Mouse (Mus musculus): ENCODE measurements around the gene Slc16a2.
A peak's percentile ranks its signal among the peaks of the same experiment; 100 is the strongest.

The Slc16a2 gene

GRCm38 (mm10) chrX:103821832-103822196 is at the start of gene Slc16a2:
Gene Slc16a2 (minus strand): TSS chrX:103821983.
- peak; percentile 40 for DNase-seq (ENCODE audit: low spot score)

- DNase-seq (ENCODE audit: low spot score): no peak
These were observed 41.7 kb upstream of the Slc16a2 start for GRCm38 (mm10) chrX:103863502-103863901.

DNA sequence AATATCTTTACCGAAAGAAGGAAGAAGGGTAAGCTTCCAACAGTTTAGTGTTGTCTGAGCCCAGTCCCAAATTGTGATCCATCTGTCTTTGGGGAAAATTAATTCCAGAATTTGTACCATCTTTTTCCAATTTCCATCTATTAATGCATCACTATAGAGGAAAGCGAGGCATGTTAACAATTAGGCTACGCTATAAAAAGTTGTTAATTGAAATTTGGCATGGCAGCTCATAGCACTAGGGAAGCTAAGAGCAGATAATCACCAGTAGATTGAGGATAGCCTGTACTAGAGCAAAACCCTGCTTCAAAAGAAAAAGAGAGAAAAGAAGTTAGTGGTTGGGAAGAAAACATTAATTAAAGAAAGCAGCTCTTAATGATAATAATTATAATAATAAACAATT is 41.1 kb upstream of the Slc16a2 start:
- no peak for DNase-seq (ENCODE audit: low spot score)

DNA sequence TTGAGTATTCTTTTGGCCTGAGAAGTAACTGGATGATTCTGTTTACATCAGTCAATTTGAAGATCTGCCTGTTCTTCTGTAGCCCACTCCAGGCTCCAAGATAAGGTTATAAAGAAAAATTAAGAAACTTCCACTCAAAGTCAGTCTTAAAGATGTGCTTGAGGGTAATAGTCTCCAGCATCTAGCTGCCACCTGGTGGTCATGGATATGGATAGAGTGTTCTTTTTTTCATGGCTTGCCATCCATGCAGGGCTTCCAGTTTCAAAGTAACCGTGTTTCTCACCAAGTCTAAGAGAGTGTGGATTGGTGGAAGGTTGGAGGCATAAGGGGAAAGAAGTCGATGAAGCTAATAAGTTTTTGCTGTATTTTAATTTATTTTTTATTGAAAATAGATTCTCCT is 23.5 kb upstream of the Slc16a2 start:
- peak; percentile 11 for DNase-seq (ENCODE audit: low spot score)

DNA sequence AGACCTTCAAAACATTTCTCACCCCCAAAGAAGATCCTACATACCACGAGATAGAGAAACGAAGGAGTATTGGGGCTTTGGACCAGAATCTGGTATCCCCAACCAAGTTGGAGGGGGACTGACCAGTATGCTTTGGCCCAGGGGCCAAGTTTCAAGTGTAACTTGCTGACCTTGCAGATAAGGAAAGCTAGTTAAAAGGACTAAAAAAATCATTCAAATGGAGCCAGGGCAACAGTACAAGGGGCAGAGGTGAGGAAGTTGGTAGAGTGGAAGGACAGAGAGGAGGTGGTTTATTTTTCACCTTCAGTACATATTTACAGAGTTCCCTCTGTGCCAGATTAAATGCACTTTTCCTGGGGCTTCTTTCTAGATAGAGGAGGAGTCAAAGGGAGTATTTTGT is 7.1 kb upstream of the Slc16a2 start:
- no peak for DNase-seq (ENCODE audit: low spot score)

- peak; percentile 18 for DNase-seq (ENCODE audit: low spot score)
These were observed 558 bp upstream of the Slc16a2 start for GRCm38 (mm10) chrX:103822271-103822811.

DNA sequence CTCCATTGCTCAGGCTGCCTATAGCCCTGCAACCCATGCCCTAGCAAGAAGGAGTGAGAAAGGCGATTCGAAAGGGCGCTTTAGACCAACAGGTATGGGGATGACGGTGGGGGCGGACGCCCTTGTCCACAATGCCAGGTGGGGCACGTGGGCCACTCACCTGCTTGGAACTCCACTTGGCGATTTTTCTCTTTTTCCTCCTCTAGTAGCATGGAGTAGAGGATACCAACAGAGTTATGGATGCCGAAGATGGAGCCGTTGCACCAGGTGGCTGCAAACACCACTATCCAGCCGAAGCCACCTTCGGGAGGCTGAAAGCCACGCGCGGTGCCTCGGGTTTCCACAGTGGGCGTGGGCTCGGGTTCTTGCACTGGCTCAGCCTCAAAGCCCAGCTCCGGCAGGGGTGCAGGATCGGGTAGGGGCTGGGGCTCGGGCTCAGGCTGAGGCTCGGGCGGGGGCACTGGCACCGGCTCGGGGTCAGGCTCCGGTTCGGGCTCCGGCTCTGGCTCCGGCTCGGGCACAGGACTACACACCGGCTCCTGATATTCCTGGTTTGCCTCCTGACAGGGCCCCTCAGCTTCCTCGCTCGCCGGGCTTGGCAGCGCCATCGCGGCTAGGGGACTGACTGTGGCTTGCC is 470 bp downstream of the Slc16a2 start:
- DNase-seq (ENCODE audit: low spot score): peak; percentile 21

DNA sequence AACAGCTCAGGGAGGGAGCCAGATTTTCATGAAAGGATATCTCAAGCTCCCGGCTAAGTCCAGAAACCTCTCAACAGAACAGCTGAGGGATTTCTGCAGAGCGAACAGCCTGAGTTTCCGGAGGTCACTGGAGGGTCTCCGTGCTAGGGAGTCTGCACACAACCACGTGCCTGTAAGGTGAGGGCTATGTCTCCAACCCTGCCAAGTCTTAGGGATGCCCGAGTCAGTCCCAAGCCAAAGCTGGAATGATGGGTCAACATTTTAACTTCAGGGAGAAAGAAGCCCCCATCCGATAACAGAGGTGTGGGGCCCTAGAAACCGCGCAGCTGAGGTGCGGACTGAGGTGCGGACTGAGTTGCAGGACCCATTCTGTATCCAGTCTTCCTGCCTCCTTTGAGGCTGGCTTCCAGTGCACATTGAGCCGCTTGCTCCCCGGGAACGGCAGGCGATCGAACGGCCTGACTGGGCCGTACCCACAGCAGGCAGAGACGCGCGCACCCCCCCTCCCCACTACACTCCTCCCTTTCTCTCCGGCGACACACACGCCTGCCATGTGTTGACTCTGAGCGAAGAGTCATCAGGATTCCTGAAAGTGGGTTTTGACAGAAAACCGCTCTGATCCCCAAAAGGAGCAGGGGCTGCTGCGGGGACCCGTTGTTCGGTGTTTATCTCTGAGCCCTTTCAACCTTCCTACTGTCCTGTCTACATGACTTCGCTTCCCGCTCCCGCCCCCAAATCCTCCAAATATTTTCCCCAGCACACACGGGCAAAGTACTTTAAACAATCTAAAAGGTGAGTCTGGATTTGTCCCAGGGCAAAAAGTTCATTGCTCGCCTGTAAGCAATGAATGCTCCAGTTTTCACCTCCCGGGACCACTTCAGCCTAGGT is 1.2 kb downstream of the Slc16a2 start:
- DNase-seq (ENCODE audit: low spot score): no peak

- DNase-seq (ENCODE audit: low spot score): no peak
These were observed 2.5 kb downstream of the Slc16a2 start for GRCm38 (mm10) chrX:103819253-103819652.

DNA sequence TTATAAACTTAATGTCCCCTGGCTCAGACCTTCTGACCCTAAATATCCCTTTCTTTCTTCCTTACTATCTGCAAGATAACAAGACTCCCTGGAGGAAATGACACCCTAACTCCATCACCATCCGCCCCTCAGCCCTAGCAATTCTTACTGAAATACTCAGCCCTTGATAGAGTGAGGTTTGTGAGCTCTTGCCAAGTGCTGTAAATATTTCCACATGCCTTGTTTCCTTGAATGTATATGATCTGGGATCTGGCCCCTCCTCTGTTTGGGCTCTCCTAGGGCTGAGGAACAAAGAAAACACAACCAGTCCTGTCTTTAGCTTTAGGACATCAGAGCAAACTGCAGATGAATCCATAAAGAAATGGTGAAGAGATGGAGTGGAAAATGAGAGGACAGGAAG is 9.1 kb downstream of the Slc16a2 start:
- no peak for DNase-seq (ENCODE audit: low spot score)

GRCm38 (mm10) chrX:103810483-103810882 is 11.3 kb downstream of the Slc16a2 start:
- DNase-seq (ENCODE audit: low spot score): no peak

DNA sequence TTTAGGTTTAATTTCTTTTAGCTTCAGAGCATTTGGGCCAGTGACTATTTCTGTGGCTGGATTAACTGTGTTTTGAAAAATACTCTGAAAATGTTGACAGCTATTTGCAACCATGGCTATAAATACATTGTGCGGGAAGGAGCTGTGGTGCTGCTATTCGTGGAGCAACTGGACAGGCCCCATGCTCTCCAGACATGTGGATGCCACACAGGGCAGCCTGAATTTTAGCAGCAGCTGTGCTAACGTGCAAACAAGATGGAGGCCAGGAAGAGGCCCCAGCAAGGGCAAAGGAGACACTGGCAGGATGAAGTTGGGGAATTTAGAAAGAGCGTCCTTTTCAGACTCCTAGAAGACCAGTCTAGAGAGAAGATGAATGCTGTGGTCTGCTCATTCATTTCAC is 15.4 kb downstream of the Slc16a2 start:
- no peak for DNase-seq (ENCODE audit: low spot score)

DNA sequence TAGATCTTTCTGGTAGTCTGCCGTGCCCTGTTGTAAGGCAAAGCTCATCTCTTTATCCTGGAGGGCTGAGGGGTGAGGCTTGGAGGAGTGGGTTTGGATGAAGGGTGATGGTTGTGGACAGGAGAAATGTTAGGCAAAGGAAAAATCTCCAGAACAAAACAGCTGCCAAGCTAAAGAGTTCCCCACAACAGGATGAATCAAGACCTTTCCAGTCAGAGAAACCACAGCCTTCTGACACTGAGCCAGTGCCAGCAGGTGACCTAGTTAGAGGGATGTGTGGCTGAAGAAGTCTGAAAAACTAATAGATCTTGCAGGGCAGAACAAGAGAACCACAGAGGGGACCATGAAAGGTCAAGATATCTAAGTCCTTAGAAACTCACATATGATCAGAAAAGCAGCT is 24.8 kb downstream of the Slc16a2 start:
- DNase-seq (ENCODE audit: low spot score): no peak

DNA sequence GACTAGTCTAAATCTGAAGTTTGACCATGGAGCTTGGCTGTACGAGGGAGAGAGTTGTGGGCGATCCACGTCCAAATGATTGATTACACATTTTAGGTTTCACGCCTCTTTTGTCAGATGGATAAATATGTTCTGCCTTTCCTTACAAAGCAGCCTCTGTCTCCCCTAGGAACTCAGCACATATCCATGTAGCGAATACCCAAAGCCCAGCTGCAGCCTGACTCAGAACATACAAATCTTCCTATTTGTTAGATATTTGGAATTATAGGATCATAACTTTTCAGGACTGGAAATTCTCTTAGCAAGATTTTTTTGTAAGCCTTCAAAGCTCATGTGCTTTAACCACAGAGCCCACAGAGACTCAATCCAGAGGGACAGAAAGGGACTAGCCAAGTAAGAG is 26.3 kb downstream of the Slc16a2 start:
- DNase-seq (ENCODE audit: low spot score): no peak

- DNase-seq (ENCODE audit: low spot score): no peak
These were observed 30.5 kb downstream of the Slc16a2 start for GRCm38 (mm10) chrX:103791329-103791728.

DNA sequence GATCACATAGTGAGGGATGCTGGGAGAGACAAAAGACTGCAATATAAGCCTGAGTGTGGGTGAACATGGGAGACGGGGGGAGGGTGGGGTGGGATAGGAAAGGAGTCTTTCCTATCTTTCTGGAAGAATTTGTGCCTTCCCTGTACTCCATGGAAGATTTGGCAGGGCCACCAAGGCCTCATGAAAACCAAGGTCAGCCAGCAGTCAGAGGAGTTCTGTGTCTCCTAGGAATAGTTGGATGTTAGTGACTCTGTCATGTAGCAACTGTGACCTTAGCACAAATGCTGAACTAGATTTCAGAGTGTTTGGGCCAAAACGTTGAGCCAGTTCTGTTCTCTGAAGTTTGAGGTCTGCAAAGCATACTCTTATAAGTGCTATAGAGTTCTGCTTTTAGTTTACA is 36.1 kb downstream of the Slc16a2 start:
- DNase-seq (ENCODE audit: low spot score): no peak

- no peak for DNase-seq (ENCODE audit: low spot score)
These were observed 45.4 kb downstream of the Slc16a2 start for GRCm38 (mm10) chrX:103776412-103776811.

- DNase-seq (ENCODE audit: low spot score): no peak
These were observed 75.6 kb downstream of the Slc16a2 start for GRCm38 (mm10) chrX:103746197-103746596.

- DNase-seq (ENCODE audit: low spot score): peak; percentile 79
These were observed 77.4 kb downstream of the Slc16a2 start for GRCm38 (mm10) chrX:103744171-103745039.

DNA sequence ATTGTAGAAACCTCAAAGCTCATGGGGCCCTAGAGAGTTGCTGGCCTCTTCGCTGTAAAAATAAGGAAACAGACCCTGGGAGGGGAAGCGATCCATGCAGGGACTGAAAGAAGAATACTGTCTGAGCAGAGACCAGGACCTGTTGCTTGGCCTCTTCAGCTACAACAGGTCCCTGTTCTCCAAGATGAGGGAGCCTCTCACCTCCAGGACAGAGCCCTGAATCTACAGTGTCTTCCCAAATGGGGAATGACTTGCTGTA is 79.8 kb downstream of the Slc16a2 start:
- DNase-seq (ENCODE audit: low spot score): no peak

GRCm38 (mm10) chrX:103741215-103742056 is 80.3 kb downstream of the Slc16a2 start:
- peak; percentile 46 for DNase-seq (ENCODE audit: low spot score)

All from MN1 (cell line).